Mouse (Mus musculus): ENCODE results near the gene Adamtsl3. TPM values are rescaled to one million over a fixed set of nuclear protein-coding genes. Genes with fewer than 3 reads are reported as not detected.
"Not testable (repeated sequence)": the region's sequence is repeated elsewhere in the genome, so short reads cannot be mapped to it uniquely, and the experiment has no call there.

Adamtsl3 gene
- polyA plus RNA-seq, 1 experiment from 2014 or later = 2.4 TPM

- no peak for ATAC-seq (ENCODE audit: low read depth)
- no peaks in the 10 kb centered on the region for H3K4me1 ChIP-seq (replicated peaks; ENCODE audit: control insufficient read depth, insufficient read depth, low read length)
- WGBS = 71% methylated on average over 6 of the region's 6 CpGs
- no peak overlapping the region for H3K4me2 ChIP-seq (ENCODE audit: low read depth, low read length)
- H3K27ac ChIP-seq (ENCODE audit: low read length) = no peak overlapping the region
- no peaks in the 10 kb centered on the region for H3K9me3 ChIP-seq (ENCODE audit: control insufficient read depth, low read length)
- H3K27me3 ChIP-seq (ENCODE audit: control insufficient read depth, insufficient read depth, low read depth, low read length) = no peaks in the 10 kb centered on the region
- no peak overlapping the region for H3K4me3 ChIP-seq (ENCODE audit: low read length)
- H3K36me3 ChIP-seq (ENCODE audit: control insufficient read depth, insufficient read depth, low read length) = no peaks in the 10 kb centered on the region
- no peak overlapping the region for H3K9ac ChIP-seq (ENCODE audit: low read length)
Observed at GRCm38 (mm10) chr7:82395751-82396512, 60.4 kb downstream of the Adamtsl3 start.

- Histone ChIP-seq H3K36me3 (ENCODE audit: control insufficient read depth, insufficient read depth, low read length) (no peaks in the 10 kb centered on the region), H3K27ac (ENCODE audit: low read length) (no peak overlapping the region), H3K4me2 (ENCODE audit: low read depth, low read length) (no peak overlapping the region), H3K27me3 (ENCODE audit: control insufficient read depth, insufficient read depth, low read depth, low read length) (no peaks in the 10 kb centered on the region), H3K9me3 (ENCODE audit: control insufficient read depth, low read length) (no peaks in the 10 kb centered on the region), H3K4me3 (ENCODE audit: low read length) (no peak overlapping the region), H3K9ac (ENCODE audit: low read length) (no peak overlapping the region), H3K4me1 (replicated peaks; ENCODE audit: control insufficient read depth, insufficient read depth, low read length) (no peaks in the 10 kb centered on the region)
- no peak for ATAC-seq (ENCODE audit: low read depth)
- 36% methylated on average over 4 of the region's 5 CpGs for WGBS
Observed at GRCm38 (mm10) chr7:82396869-82397268, 61.4 kb downstream of the Adamtsl3 start.

GRCm38 (mm10) chr7:82397632-82398031, 62.1 kb downstream of the Adamtsl3 start:
- no peak overlapping the region for H3K9ac ChIP-seq (ENCODE audit: low read length)
- WGBS = 66% methylated on average over 8 of the region's 8 CpGs
- ATAC-seq (ENCODE audit: low read depth) = no peak
- no peak overlapping the region for H3K27ac ChIP-seq (ENCODE audit: low read length)
- H3K9me3 ChIP-seq (ENCODE audit: control insufficient read depth, low read length) = no peaks in the 10 kb centered on the region
- H3K4me2 ChIP-seq (ENCODE audit: low read depth, low read length) = no peak overlapping the region
- no peaks in the 10 kb centered on the region for H3K4me1 ChIP-seq (replicated peaks; ENCODE audit: control insufficient read depth, insufficient read depth, low read length)
- no peaks in the 10 kb centered on the region for H3K27me3 ChIP-seq (ENCODE audit: control insufficient read depth, insufficient read depth, low read depth, low read length)
- no peaks in the 10 kb centered on the region for H3K36me3 ChIP-seq (ENCODE audit: control insufficient read depth, insufficient read depth, low read length)
- no peak overlapping the region for H3K4me3 ChIP-seq (ENCODE audit: low read length)

- WGBS = 67% methylated on average over 9 of the region's 9 CpGs
- Histone ChIP-seq H3K27ac (ENCODE audit: low read length) (no peak overlapping the region), H3K36me3 (ENCODE audit: control insufficient read depth, insufficient read depth, low read length) (no peaks in the 10 kb centered on the region), H3K9me3 (ENCODE audit: control insufficient read depth, low read length) (no peaks in the 10 kb centered on the region), H3K4me1 (replicated peaks; ENCODE audit: control insufficient read depth, insufficient read depth, low read length) (no peaks in the 10 kb centered on the region), H3K27me3 (ENCODE audit: control insufficient read depth, insufficient read depth, low read depth, low read length) (no peaks in the 10 kb centered on the region), H3K4me2 (ENCODE audit: low read depth, low read length) (no peak overlapping the region), H3K9ac (ENCODE audit: low read length) (no peak overlapping the region), H3K4me3 (ENCODE audit: low read length) (no peak overlapping the region)
- no peak for ATAC-seq (ENCODE audit: low read depth)
Observed at GRCm38 (mm10) chr7:82405466-82406045, 70.1 kb downstream of the Adamtsl3 start.

- no peak overlapping the region for H3K9ac ChIP-seq (ENCODE audit: low read length)
- ATAC-seq (ENCODE audit: low read depth) = 0 out of 2 replicates have a peak, but pooled peaks have one; percentile 17
- H3K27ac ChIP-seq (ENCODE audit: low read length) = no peak overlapping the region
Observed at GRCm38 (mm10) chr7:82410966-82411365, 75.5 kb downstream of the Adamtsl3 start.

GRCm38 (mm10) chr7:82416653-82417052, 81.2 kb downstream of the Adamtsl3 start:
- WGBS = 46% methylated on average over 6 of the region's 6 CpGs
- Histone ChIP-seq H3K4me1 (replicated peaks; ENCODE audit: control insufficient read depth, insufficient read depth, low read length) (0 out of 2 replicates have a peak, but pooled peaks cover 5% of the 10 kb centered on the region), H3K4me2 (ENCODE audit: low read depth, low read length) (no peak overlapping the region), H3K9me3 (ENCODE audit: control insufficient read depth, low read length) (no peaks in the 10 kb centered on the region), H3K27me3 (ENCODE audit: control insufficient read depth, insufficient read depth, low read depth, low read length) (no peaks in the 10 kb centered on the region), H3K36me3 (ENCODE audit: control insufficient read depth, insufficient read depth, low read length) (no peaks in the 10 kb centered on the region), H3K4me3 (ENCODE audit: low read length) (no peak overlapping the region), H3K27ac (ENCODE audit: low read length) (0 out of 2 replicates have a peak overlapping the region, but pooled peaks have one; percentile 20), H3K9ac (ENCODE audit: low read length) (no peak overlapping the region)
- no peak for ATAC-seq (ENCODE audit: low read depth)

More at GRCm38 (mm10) chr7:82410966-82411365, 75.5 kb downstream of the Adamtsl3 start:
- Histone ChIP-seq H3K4me3 (ENCODE audit: low read length) (no peak overlapping the region), H3K9me3 (ENCODE audit: control insufficient read depth, low read length) (no peaks in the 10 kb centered on the region), H3K4me2 (ENCODE audit: low read depth, low read length) (no peak overlapping the region), H3K27me3 (ENCODE audit: control insufficient read depth, insufficient read depth, low read depth, low read length) (no peaks in the 10 kb centered on the region), H3K36me3 (ENCODE audit: control insufficient read depth, insufficient read depth, low read length) (no peaks in the 10 kb centered on the region), H3K4me1 (replicated peaks; ENCODE audit: control insufficient read depth, insufficient read depth, low read length) (0 out of 2 replicates have a peak, but pooled peaks cover 2% of the 10 kb centered on the region)
- WGBS = 22% methylated on average over 4 of the region's 4 CpGs

GRCm38 (mm10) chr7:82417053-82417452, 81.6 kb downstream of the Adamtsl3 start:
- H3K9ac ChIP-seq (ENCODE audit: low read length) = no peak overlapping the region
- H3K27me3 ChIP-seq (ENCODE audit: control insufficient read depth, insufficient read depth, low read depth, low read length) = no peaks in the 10 kb centered on the region
- ATAC-seq (ENCODE audit: low read depth) = peak; percentile 34; the same call in 1 of the 2 replicates
- H3K9me3 ChIP-seq (ENCODE audit: control insufficient read depth, low read length) = no peaks in the 10 kb centered on the region
- no peak overlapping the region for H3K4me3 ChIP-seq (ENCODE audit: low read length)
- 56% methylated on average over 4 of the region's 4 CpGs for WGBS
- no peak overlapping the region for H3K27ac ChIP-seq (ENCODE audit: low read length)
- no peaks in the 10 kb centered on the region for H3K36me3 ChIP-seq (ENCODE audit: control insufficient read depth, insufficient read depth, low read length)
- H3K4me1 ChIP-seq (replicated peaks; ENCODE audit: control insufficient read depth, insufficient read depth, low read length) = peaks cover 5% of the 10 kb centered on the region; the same call in 1 of the 2 replicates
- no peak overlapping the region for H3K4me2 ChIP-seq (ENCODE audit: low read depth, low read length)

- H3K4me3 ChIP-seq (ENCODE audit: low read length); H3K4me2 ChIP-seq (ENCODE audit: low read depth, low read length); H3K9me3 ChIP-seq (ENCODE audit: control insufficient read depth, low read length); H3K36me3 ChIP-seq (ENCODE audit: control insufficient read depth, insufficient read depth, low read length); H3K27me3 ChIP-seq (ENCODE audit: control insufficient read depth, insufficient read depth, low read depth, low read length); H3K9ac ChIP-seq (ENCODE audit: low read length); ATAC-seq (ENCODE audit: low read depth): not testable (repeated sequence)
- H3K27ac ChIP-seq (ENCODE audit: low read length) = 0 out of 2 replicates have a peak overlapping the region, but pooled peaks have one; percentile 30
- WGBS = 62% methylated on average over 6 of the region's 6 CpGs
- H3K4me1 ChIP-seq (replicated peaks; ENCODE audit: control insufficient read depth, insufficient read depth, low read length) = peaks cover 16% of the 10 kb centered on the region
Observed at GRCm38 (mm10) chr7:82420329-82421052, 85.0 kb downstream of the Adamtsl3 start.

- peak; percentile 73; the same call in 1 of the 2 replicates for ATAC-seq (ENCODE audit: low read depth)
- H3K9me3 ChIP-seq (ENCODE audit: control insufficient read depth, low read length) = no peaks in the 10 kb centered on the region
- 16% methylated on average over 3 of the region's 3 CpGs for WGBS
- no peak overlapping the region for H3K27ac ChIP-seq (ENCODE audit: low read length)
- no peaks in the 10 kb centered on the region for H3K27me3 ChIP-seq (ENCODE audit: control insufficient read depth, insufficient read depth, low read depth, low read length)
- H3K4me2 ChIP-seq (ENCODE audit: low read depth, low read length) = no peak overlapping the region
- no peak overlapping the region for H3K4me3 ChIP-seq (ENCODE audit: low read length)
- H3K9ac ChIP-seq (ENCODE audit: low read length) = no peak overlapping the region
- peaks cover 15% of the 10 kb centered on the region for H3K4me1 ChIP-seq (replicated peaks; ENCODE audit: control insufficient read depth, insufficient read depth, low read length)
- no peaks in the 10 kb centered on the region for H3K36me3 ChIP-seq (ENCODE audit: control insufficient read depth, insufficient read depth, low read length)
Observed at GRCm38 (mm10) chr7:82422561-82422960, 87.1 kb downstream of the Adamtsl3 start.

All from lung, embryonic 16.5 days (tissue).